Mouse (Mus musculus) leukemia stem cell, adult 10-12 weeks (primary cell): ENCODE measurements around the gene Elp1. TPM values are rescaled to one million over a fixed set of nuclear protein-coding genes. Genes with fewer than 3 reads are reported as not detected.

ENCODE experiments used
- polyA plus RNA-seq: library from polyadenylated mRNA; stranded (reverse); fragments of >175 nt; gene quantifications from 2 replicates; pipeline ENCODE4 v1.2.3, GENCODE M21; 2012; ENCODE audit warnings: low replicate concordance

The Elp1 gene
- polyA plus RNA-seq, result 0.60 and 2.2 TPM in 2 replicates

DNA sequence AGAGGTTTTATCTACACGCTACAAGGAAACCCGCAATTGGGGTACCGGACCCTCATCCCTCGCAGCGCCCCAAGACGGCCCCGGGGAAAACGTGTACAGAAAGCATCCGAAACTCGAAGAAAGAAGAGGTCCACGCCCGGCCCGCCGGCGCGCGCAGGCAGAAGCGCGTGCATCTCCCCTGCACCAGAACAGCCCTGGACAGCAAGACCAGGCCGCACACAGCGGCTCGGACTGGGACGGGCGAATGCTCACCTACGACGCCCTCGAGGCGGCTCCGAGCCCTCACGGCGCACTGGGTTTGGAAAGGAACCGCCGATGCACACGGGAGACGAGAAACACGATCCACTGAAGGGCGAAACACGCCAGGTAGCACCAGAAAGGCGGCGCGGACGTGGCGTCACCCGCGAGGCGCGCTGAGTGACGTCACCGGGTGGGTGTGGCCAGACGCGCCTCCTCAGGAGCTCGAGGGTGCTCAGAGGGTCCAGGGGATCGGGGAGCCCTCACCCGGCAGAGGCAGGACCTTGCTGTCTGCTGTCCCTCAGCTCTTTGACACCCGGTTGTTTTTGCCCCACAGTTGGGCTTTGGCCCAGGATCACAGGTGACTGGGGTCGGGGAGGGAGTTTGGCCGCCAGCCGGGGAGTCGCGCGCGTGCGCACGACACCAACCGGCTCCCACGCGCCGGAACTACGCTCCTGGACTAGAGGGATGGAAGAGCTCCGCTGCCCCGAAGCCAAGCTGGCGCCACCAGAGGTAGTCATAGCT lies at the start of gene Elp1, which contains the start of gene Fam206a:
Gene Elp1, minus strand, starts transcription at position 425 of the 762 bp plus-strand sequence.
Gene Fam206a, plus strand, starts transcription at position 439 of the 762 bp plus-strand sequence.

DNA sequence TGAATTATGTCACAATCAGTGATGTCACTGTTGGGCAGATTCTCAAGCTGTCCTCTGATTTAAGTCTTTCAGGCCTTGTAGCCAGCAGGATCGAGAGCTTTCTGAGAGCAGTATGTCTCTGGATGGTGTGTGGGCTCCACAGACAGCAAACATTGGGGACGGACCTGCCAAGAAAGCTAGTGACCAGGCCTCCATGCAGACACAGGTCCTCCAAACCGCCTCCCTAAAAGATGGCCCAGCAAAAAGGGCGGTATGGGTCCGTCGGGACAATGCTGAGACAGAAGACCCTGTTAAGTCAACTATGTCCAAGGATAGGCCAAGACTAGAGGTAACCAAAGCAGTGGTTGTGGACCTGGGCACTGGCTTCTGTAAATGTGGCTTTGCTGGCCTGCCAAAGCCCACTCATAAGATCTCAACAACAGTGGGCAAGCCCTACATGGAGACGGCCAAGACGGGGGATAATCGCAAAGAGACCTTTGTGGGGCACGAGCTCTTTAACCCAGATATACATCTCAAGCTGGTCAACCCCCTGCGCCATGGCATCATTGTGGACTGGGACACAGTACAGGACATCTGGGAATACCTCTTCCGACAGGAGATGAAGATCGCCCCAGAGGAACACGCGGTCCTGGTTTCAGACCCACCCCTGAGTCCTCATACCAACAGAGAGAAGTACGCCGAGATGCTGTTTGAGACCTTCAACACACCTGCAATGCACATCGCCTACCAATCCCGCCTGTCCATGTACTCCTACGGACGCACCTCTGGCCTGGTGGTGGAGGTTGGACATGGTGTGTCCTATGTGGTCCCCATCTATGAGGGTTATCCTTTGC lies 58.6 kb downstream of the Elp1 start, which contains the start of gene Actl7a:
Gene Actl7a, plus strand, starts transcription at position 51 of the 833 bp plus-strand sequence.

DNA sequence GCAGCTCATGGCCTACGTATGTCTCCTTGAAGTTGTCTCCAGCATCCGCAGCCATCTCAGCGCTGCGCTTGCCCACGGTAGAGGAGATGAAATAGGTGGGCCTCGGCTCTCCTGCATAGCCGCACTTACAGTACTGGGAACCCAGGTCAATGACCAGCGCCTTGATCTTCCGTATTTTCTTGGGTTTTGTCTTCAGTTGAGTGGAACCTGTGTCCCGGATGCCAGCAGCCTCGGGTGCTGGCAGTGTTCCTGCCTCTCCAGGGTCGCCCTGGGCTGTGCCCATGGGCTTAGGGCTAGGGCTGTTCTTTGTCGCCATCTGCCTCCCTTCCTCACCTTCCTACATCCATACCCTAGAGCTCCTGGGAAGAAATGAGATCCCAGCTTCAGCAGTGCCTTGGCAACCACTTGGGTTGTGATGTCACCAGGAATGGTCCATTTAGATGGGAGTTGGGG lies 61.1 kb downstream of the Elp1 start, which contains the start of gene Actl7b:
Gene Actl7b, minus strand, starts transcription at position 403 of the 453 bp plus-strand sequence.

DNA sequence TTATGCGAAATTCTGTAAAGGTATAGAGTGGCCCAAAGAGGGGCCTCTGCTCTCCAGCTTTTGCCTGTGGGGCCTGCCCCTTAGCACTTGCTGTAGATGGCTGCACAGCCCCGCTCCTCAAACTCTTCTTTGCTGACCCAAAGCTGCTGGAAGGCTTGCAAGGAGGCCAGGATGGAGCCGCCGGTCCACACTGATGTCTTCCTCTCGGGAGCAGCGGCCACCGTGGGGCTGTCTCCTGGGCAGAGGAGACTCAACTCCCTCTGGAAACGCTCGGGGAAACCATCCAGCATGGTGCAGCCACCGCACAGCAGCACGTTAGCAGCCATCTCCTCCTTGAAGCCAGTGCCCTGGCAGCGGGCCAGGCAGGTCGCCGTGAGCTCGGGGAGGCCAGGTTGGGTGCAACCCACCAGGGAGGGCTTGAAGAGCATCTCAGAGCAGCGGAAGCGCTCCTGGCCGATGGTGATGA lies 62.1 kb downstream of the Elp1 start, which contains the start of gene Gm26657:
Gene Gm26657, plus strand, starts transcription at position 51 of the 466 bp plus-strand sequence.

Other genes with a start within 250 kb of the Elp1 start
- not detected in 2 replicates for gene Gm26657, start 62.3 kb downstream of the Elp1 start, polyA plus RNA-seq
- 0.20 TPM in 2 replicates for gene Actl7b, start 60.9 kb downstream of the Elp1 start, polyA plus RNA-seq
- gene Actl7a, start 58.9 kb downstream of the Elp1 start, polyA plus RNA-seq, result not detected in 2 replicates
- 6.5 and 6.7 TPM in 2 replicates for gene Fam206a, start within 50 bp of the Elp1 start, polyA plus RNA-seq
- gene Ctnnal1, start 62.9 kb upstream of the Elp1 start, polyA plus RNA-seq, result 7.8 and 9.3 TPM in 2 replicates
- 1.7 and 3.1 TPM in 2 replicates for gene Tmem245, start 145.1 kb upstream of the Elp1 start, polyA plus RNA-seq
- 0.02 TPM in 1 of 2 replicates, not detected in the other for gene Frrs1l, start 188.1 kb upstream of the Elp1 start, polyA plus RNA-seq